Mouse (Mus musculus): Measurements from ENCODE around the gene Cgnl1. TPM values are rescaled to one million over a fixed set of nuclear protein-coding genes. Genes with fewer than 3 reads are reported as not detected.
A peak's percentile ranks its signal among the peaks of the same experiment; 100 is the strongest.

Cgnl1 gene
- polyA plus RNA-seq, 1 experiment from 2014 or later: 4.3 TPM

DNA sequence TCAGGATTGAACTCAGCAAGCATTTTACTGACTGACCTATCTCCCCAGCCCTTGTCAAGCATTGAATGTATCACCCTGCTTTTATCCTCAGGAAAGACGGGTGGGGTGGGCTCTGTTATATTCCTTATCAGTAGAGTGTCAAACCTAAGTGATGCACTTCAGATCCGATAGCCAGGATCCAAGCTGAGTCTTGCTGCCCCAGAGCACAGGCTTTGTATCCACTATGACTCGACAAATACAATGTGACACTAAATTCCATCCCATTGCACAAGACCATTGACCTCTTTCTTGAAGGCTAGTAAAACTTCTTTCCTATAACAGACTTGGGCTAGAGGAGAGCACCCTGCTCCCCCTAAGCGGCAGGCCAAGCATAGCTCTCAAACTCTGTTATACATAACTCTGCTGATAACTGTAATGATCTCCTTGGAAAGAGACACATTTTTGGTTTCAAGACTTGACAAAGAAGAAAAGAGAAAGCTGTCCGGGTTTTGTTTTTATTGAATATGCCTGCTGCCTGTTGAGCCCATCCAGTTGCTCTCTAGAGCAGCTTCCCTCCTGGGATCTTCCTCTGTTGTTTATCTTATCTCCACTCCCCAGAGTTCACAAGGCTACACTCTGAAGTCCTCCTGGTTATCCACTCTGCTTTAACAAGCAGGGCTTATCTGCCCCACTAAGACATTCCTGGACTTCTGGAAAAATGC lies 94.3 kb downstream of the Cgnl1 start:
- TF ChIP-seq CTCF (IDR thresholded peaks at IDR 0.05; ENCODE audit: low read depth): no peak
- H3K27me3 ChIP-seq (replicated peaks; ENCODE audit: control insufficient read depth, insufficient read depth, low read length): no peaks in the 10 kb centered on the region
- H3K4me2 ChIP-seq (replicated peaks; ENCODE audit: low read depth): no peak overlapping the region
- no peak overlapping the region for H3K9ac ChIP-seq (ENCODE audit: low read depth, low read length)
- no peak overlapping the region for H3K27ac ChIP-seq (ENCODE audit: low read depth, low read length)
- 45% methylated on average over 5 of the region's 5 CpGs for WGBS
- no peak for ATAC-seq
- no peaks in the 10 kb centered on the region for H3K9me3 ChIP-seq (ENCODE audit: control insufficient read depth)
- H3K36me3 ChIP-seq (ENCODE audit: control insufficient read depth, insufficient read depth): no peaks in the 10 kb centered on the region
- no peak overlapping the region for H3K4me3 ChIP-seq (ENCODE audit: low read depth, low read length)
- no peaks in the 10 kb centered on the region for H3K4me1 ChIP-seq (replicated peaks; ENCODE audit: control insufficient read depth, insufficient read depth, low read length)

- ATAC-seq: no peak
- Histone ChIP-seq H3K4me2 (replicated peaks; ENCODE audit: low read depth) (no peak overlapping the region), H3K36me3 (ENCODE audit: control insufficient read depth, insufficient read depth) (no peaks in the 10 kb centered on the region), H3K9ac (ENCODE audit: low read depth, low read length) (no peak overlapping the region), H3K27ac (ENCODE audit: low read depth, low read length) (no peak overlapping the region; the same call in 1 of the 2 replicates), H3K27me3 (replicated peaks; ENCODE audit: control insufficient read depth, insufficient read depth, low read length) (no peaks in the 10 kb centered on the region), H3K4me1 (replicated peaks; ENCODE audit: control insufficient read depth, insufficient read depth, low read length) (no peaks in the 10 kb centered on the region), H3K4me3 (ENCODE audit: low read depth, low read length) (no peak overlapping the region), H3K9me3 (ENCODE audit: control insufficient read depth) (no peaks in the 10 kb centered on the region)
- no peak for TF ChIP-seq CTCF (IDR thresholded peaks at IDR 0.05; ENCODE audit: low read depth)
- 73% methylated on average over 3 of the region's 3 CpGs for WGBS
These were observed 95.5 kb downstream of the Cgnl1 start for GRCm38 (mm10) chr9:71675799-71676414.

DNA sequence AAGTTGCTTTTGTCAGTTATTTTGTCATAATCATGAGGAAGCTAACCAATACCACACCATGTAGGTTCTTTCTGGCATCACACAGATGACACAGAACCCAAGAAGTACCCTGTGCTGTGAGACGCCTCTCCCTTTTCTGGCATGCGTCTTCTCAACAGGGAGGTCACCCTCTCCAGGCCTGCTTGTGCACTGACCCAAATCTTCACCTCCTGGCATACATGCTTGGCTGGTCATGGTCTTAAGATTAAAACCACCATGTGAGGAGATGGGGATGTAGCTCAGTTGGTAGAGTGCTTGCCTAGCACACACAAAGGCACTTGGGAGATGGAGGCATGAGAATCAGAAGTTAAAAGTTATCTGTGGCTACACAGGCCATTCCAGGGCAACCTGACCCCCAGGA lies 96.2 kb downstream of the Cgnl1 start:
- WGBS: 96% methylated on average over 2 of the region's 2 CpGs

DNA sequence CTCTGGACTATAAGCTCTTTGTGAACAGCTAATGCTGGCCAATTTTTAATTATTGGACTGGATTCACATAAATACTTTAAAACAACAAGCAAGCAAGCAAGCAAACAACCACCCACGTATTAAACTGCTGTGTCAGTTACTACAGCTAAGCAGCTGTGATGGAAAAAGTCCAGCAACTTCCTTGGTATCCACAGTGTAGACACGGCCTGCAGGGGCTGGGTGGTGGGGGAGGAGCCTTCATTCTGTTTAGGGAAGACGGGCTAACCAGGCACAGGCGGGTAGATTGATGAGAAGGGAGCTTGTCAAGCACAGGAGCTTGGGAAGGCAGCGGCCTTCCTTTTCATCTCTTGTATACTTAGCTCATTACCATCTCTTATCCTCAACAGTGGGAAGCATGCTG lies 96.9 kb downstream of the Cgnl1 start:
- Histone ChIP-seq H3K36me3 (ENCODE audit: control insufficient read depth, insufficient read depth) (no peaks in the 10 kb centered on the region), H3K4me1 (replicated peaks; ENCODE audit: control insufficient read depth, insufficient read depth, low read length) (no peaks in the 10 kb centered on the region), H3K9ac (ENCODE audit: low read depth, low read length) (no peak overlapping the region), H3K4me3 (ENCODE audit: low read depth, low read length) (no peak overlapping the region), H3K27me3 (replicated peaks; ENCODE audit: control insufficient read depth, insufficient read depth, low read length) (no peaks in the 10 kb centered on the region), H3K9me3 (ENCODE audit: control insufficient read depth) (no peaks in the 10 kb centered on the region), H3K27ac (ENCODE audit: low read depth, low read length) (no peak overlapping the region), H3K4me2 (replicated peaks; ENCODE audit: low read depth) (no peak overlapping the region)
- WGBS: 56% methylated on average over 5 of the region's 5 CpGs
- no peak for ATAC-seq
- TF ChIP-seq CTCF (IDR thresholded peaks at IDR 0.05; ENCODE audit: low read depth): no peak

More for the DNA sequence above, 96.2 kb downstream of the Cgnl1 start:
- ATAC-seq: no peak
- Histone ChIP-seq H3K9me3 (ENCODE audit: control insufficient read depth) (no peaks in the 10 kb centered on the region), H3K27ac (ENCODE audit: low read depth, low read length) (no peak overlapping the region; the same call in 1 of the 2 replicates), H3K4me3 (ENCODE audit: low read depth, low read length) (no peak overlapping the region), H3K4me2 (replicated peaks; ENCODE audit: low read depth) (no peak overlapping the region), H3K9ac (ENCODE audit: low read depth, low read length) (no peak overlapping the region), H3K27me3 (replicated peaks; ENCODE audit: control insufficient read depth, insufficient read depth, low read length) (no peaks in the 10 kb centered on the region), H3K4me1 (replicated peaks; ENCODE audit: control insufficient read depth, insufficient read depth, low read length) (no peaks in the 10 kb centered on the region), H3K36me3 (ENCODE audit: control insufficient read depth, insufficient read depth) (no peaks in the 10 kb centered on the region)
- no peak for TF ChIP-seq CTCF (IDR thresholded peaks at IDR 0.05; ENCODE audit: low read depth)

DNA sequence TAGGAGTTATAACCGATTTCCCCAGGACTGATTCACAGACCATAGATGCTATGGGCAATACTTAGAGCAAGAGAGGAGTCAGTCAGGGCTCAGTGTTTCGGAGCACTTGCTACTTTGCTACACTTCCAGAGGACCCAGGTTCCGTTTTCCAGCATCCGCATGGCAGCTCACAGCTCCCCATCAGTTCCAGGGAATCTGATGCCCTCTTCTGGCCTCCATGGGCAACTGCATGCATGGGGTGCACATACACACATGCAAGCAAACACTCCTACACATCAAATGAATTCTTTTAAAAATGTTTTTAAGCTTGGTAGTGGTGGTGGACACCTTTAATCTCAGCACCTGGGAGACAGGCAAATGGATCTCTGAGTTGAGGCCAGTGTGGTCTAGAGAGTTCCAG lies 98.9 kb downstream of the Cgnl1 start:
- TF ChIP-seq CTCF (IDR thresholded peaks at IDR 0.05; ENCODE audit: low read depth): peak; percentile 17; the same call in 1 of the 2 replicates
- no peak overlapping the region for H3K27ac ChIP-seq (ENCODE audit: low read depth, low read length)
- no peaks in the 10 kb centered on the region; the same call in 1 of the 2 replicates for H3K4me1 ChIP-seq (replicated peaks; ENCODE audit: control insufficient read depth, insufficient read depth, low read length)
- no peak overlapping the region for H3K4me3 ChIP-seq (ENCODE audit: low read depth, low read length)
- H3K4me2 ChIP-seq (replicated peaks; ENCODE audit: low read depth): no peak overlapping the region
- no peak for ATAC-seq
- no peaks in the 10 kb centered on the region for H3K27me3 ChIP-seq (replicated peaks; ENCODE audit: control insufficient read depth, insufficient read depth, low read length)
- H3K36me3 ChIP-seq (ENCODE audit: control insufficient read depth, insufficient read depth): no peaks in the 10 kb centered on the region
- no peak overlapping the region for H3K9ac ChIP-seq (ENCODE audit: low read depth, low read length)
- WGBS: 96% methylated on average over 4 of the region's 4 CpGs
- H3K9me3 ChIP-seq (ENCODE audit: control insufficient read depth): no peaks in the 10 kb centered on the region

DNA sequence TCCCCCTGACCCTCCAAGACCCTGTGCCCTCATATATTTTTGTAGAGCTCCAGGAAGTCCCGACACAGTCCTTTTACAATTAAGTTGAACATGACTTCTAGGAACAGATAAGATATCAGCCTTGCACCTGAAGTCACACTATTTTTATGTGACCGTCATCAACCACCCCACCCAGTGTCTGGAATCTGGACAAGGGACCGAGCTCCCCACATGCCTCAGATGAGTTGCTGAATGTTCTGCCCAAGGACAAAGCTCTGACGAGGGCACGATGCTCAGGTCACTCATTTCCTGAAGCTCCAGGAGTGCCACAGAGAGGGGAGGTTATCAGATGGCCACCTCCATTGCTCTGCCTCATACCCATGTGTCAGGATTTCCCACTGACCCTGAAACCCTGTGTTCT lies 100.7 kb downstream of the Cgnl1 start:
- Histone ChIP-seq H3K4me2 (replicated peaks; ENCODE audit: low read depth) (no peak overlapping the region), H3K27ac (ENCODE audit: low read depth, low read length) (no peak overlapping the region)
- WGBS: 25% methylated on average over 5 of the region's 5 CpGs

More for the DNA sequence above, 100.7 kb downstream of the Cgnl1 start:
- ATAC-seq: no peak
- no peak for TF ChIP-seq CTCF (IDR thresholded peaks at IDR 0.05; ENCODE audit: low read depth)
- Histone ChIP-seq H3K9me3 (ENCODE audit: control insufficient read depth) (no peaks in the 10 kb centered on the region), H3K36me3 (ENCODE audit: control insufficient read depth, insufficient read depth) (no peaks in the 10 kb centered on the region), H3K27me3 (replicated peaks; ENCODE audit: control insufficient read depth, insufficient read depth, low read length) (no peaks in the 10 kb centered on the region), H3K4me1 (replicated peaks; ENCODE audit: control insufficient read depth, insufficient read depth, low read length) (peaks cover 10% of the 10 kb centered on the region; the same call in 1 of the 2 replicates), H3K9ac (ENCODE audit: low read depth, low read length) (no peak overlapping the region), H3K4me3 (ENCODE audit: low read depth, low read length) (no peak overlapping the region)

Data from intestine, postnatal 0 days (tissue).